Mouse (Mus musculus) midbrain, postnatal 0 days (tissue): ENCODE results near the gene Lmtk2. TPM values are rescaled to one million over a fixed set of nuclear protein-coding genes. Genes with fewer than 3 reads are reported as not detected.

Experiments
- ATAC-seq: fragments of 200-750 bp; cut with Nextera tagmentation; 2 replicates; pipeline ENCODE4 v1.8.0; 2017; ENCODE audit warnings: moderate number of reproducible peaks, mild to moderate bottlenecking, moderate TSS enrichment, moderate library complexity; ENCODE audit not compliant: low FRiP score
- DNase-seq: peaks from one replicate; pipeline ENCODE4 v3.0.0-alpha.2; 2015; ENCODE audit warnings: low spot score
- H3K27ac ChIP-seq: fragments of 300-500 bp; sonication (generic); 2 replicates; pipeline ENCODE4 v1.5.1; 2014; ENCODE audit warnings: low read depth, mild to moderate bottlenecking, low read length, mixed read lengths
- H3K27me3 ChIP-seq: fragments of 300-500 bp; sonication (generic); 2 replicates; pipeline ENCODE4 v1.6.1; 2014; ENCODE audit warnings: low read length, control low read depth, mixed read lengths; ENCODE audit not compliant: insufficient read depth
- H3K36me3 ChIP-seq: fragments of 300-500 bp; sonication (generic); 2 replicates; pipeline ENCODE4 v1.6.1; 2014; ENCODE audit warnings: low read length, control low read depth, mixed read lengths; ENCODE audit not compliant: insufficient read depth
- H3K4me1 ChIP-seq: fragments of 300-500 bp; sonication (generic); 2 replicates; pipeline ENCODE4 v1.6.1; 2014; ENCODE audit warnings: mild to moderate bottlenecking, control low read depth, antibody characterized with exemption, low read length, mixed read lengths; ENCODE audit not compliant: insufficient read depth
- H3K4me2 ChIP-seq: fragments of 300-500 bp; sonication (generic); 2 replicates; pipeline ENCODE4 v1.6.1; 2014; ENCODE audit warnings: low read depth, mild to moderate bottlenecking, low read length, mixed read lengths; ENCODE audit not compliant: poor library complexity, severe bottlenecking
- H3K4me3 ChIP-seq: fragments of 300-500 bp; sonication (generic); 2 replicates; pipeline ENCODE4 v1.5.1; 2014; ENCODE audit warnings: low read depth, mild to moderate bottlenecking, low read length, moderate library complexity
- H3K9ac ChIP-seq: fragments of 300-500 bp; sonication (generic); replicated peaks from 2 replicates; pipeline ENCODE4 v1.6.1; 2014; ENCODE audit warnings: mild to moderate bottlenecking, low read length, moderate library complexity, mixed read lengths; ENCODE audit not compliant: poor library complexity, severe bottlenecking
- H3K9me3 ChIP-seq: fragments of 300-500 bp; sonication (generic); 2 replicates; pipeline ENCODE4 v1.6.1; 2016; ENCODE audit warnings: low read length, control low read depth
- CTCF ChIP-seq: IDR thresholded peaks from 2 replicates; pipeline ENCODE4 v1.5.1; 2016; ENCODE audit warnings: antibody characterized with exemption, mild to moderate bottlenecking
- WGBS: fragments of 180-500 bp; shearing (Covaris S2); extraction: QIAGEN DNeasy Blood & Tissue Kit; methylation state at CpG from one replicate; pipeline ENCODE4 v1.1.7; 2014; 5-methylcytosine and 5-hydroxymethylcytosine counted together
- polyA plus RNA-seq: library from polyadenylated mRNA; unstranded; fragments of >200 nt; fragmentation: Nextera tagmentation; extraction: Ambion mirVana; gene quantifications from 2 replicates; pipeline ENCODE4 v1.2.1, GENCODE M21; 2015
- total RNA-seq: library from RNA; depleted of rRNA; stranded (reverse); fragments of >200 nt; gene quantifications from 2 replicates; pipeline ENCODE4 v1.2.3, GENCODE M21; 2014

The Lmtk2 gene
- total and polyA plus RNA-seq, 2 experiments from 2014 or later = 7.3 to 69.9 TPM

- Histone ChIP-seq H3K4me1 (no peaks in the 10 kb centered on the region), H3K4me2 (no peak overlapping the region), H3K4me3 (no peak overlapping the region), H3K27ac (no peak overlapping the region), H3K9me3 (no peaks in the 10 kb centered on the region), H3K27me3 (no peaks in the 10 kb centered on the region), H3K9ac (no peak overlapping the region), H3K36me3 (no peaks in the 10 kb centered on the region)
- no peak for TF ChIP-seq CTCF
- DNase-seq = no peak
- ATAC-seq = no peak
- WGBS = 62% methylated on average over 4 of the region's 4 CpGs
Observed at GRCm38 (mm10) chr5:144084271-144084670, 16.0 kb upstream of the Lmtk2 start.

GRCm38 (mm10) chr5:144085696-144086095 is 14.5 kb upstream of the Lmtk2 start:
- ATAC-seq = no peak
- 86% methylated on average over 6 of the region's 6 CpGs for WGBS
- H3K9ac ChIP-seq = no peak overlapping the region
- DNase-seq = no peak
- no peaks in the 10 kb centered on the region for H3K9me3 ChIP-seq
- H3K4me3 ChIP-seq = no peak overlapping the region
- H3K4me2 ChIP-seq = no peak overlapping the region
- H3K4me1 ChIP-seq = no peaks in the 10 kb centered on the region
- no peaks in the 10 kb centered on the region for H3K27me3 ChIP-seq
- no peaks in the 10 kb centered on the region for H3K36me3 ChIP-seq
- no peak overlapping the region for H3K27ac ChIP-seq
- TF ChIP-seq CTCF = no peak

DNA sequence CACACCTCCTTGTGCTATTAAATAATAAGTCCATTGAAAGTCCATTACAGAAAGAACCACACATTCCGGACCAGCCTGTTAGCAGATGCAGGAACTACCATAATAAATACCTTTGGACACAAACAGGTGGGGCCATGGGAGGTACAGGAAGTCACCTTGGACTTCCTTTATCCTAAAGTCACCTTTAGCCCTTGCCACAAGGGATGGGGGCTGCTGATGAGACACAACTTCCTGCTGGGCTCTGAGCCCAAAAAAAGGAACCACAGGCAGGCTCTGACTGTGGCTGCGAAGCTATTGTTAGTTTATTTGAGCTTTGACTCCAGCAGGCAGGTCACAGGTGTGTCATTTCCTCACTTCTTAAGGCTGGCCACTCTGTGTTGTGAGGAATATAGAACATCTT is 13.7 kb upstream of the Lmtk2 start:
- WGBS = 78% methylated on average over 2 of the region's 2 CpGs
- Histone ChIP-seq H3K4me1 (no peaks in the 10 kb centered on the region), H3K9me3 (no peaks in the 10 kb centered on the region), H3K36me3 (no peaks in the 10 kb centered on the region), H3K27ac (no peak overlapping the region), H3K9ac (no peak overlapping the region), H3K4me3 (no peak overlapping the region), H3K4me2 (no peak overlapping the region), H3K27me3 (no peaks in the 10 kb centered on the region)
- ATAC-seq (no peak), DNase-seq (no peak)
- TF ChIP-seq CTCF = no peak

DNA sequence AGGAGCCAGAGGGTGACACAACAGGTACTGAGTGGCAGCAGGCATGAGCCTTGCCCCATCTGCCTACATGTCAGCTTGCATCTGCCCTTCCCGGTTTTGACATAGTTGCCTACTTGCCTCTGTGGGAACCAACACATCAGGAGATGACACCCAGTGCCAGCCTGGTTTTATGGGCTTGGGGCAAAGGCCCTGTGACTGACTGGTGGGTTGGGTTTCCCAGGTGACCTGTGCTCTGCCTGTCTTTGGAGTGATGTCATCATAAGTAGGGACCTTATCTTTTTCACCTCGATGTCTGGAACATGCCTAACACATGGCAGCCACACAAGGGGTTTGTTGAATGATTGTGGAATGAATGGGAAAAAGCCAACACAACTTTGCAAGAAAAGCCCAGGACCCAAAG is 11.9 kb upstream of the Lmtk2 start:
- Histone ChIP-seq H3K9ac (no peak overlapping the region), H3K27ac (no peak overlapping the region), H3K27me3 (no peaks in the 10 kb centered on the region), H3K4me3 (no peak overlapping the region), H3K4me1 (no peaks in the 10 kb centered on the region), H3K9me3 (no peaks in the 10 kb centered on the region), H3K4me2 (no peak overlapping the region), H3K36me3 (no peaks in the 10 kb centered on the region)
- ATAC-seq = no peak
- TF ChIP-seq CTCF = no peak
- DNase-seq = no peak
- 89% methylated on average over 2 of the region's 2 CpGs for WGBS

- Histone ChIP-seq H3K4me2 (no peak overlapping the region), H3K9me3 (no peaks in the 10 kb centered on the region), H3K4me1 (no peaks in the 10 kb centered on the region), H3K9ac (no peak overlapping the region), H3K27me3 (no peaks in the 10 kb centered on the region), H3K27ac (no peak overlapping the region), H3K36me3 (no peaks in the 10 kb centered on the region), H3K4me3 (no peak overlapping the region)
- ATAC-seq = no peak
- WGBS = 77% methylated on average over 6 of the region's 6 CpGs
- no peak for DNase-seq
- TF ChIP-seq CTCF = no peak
Observed at GRCm38 (mm10) chr5:144095461-144095970, 4.7 kb upstream of the Lmtk2 start.

DNA sequence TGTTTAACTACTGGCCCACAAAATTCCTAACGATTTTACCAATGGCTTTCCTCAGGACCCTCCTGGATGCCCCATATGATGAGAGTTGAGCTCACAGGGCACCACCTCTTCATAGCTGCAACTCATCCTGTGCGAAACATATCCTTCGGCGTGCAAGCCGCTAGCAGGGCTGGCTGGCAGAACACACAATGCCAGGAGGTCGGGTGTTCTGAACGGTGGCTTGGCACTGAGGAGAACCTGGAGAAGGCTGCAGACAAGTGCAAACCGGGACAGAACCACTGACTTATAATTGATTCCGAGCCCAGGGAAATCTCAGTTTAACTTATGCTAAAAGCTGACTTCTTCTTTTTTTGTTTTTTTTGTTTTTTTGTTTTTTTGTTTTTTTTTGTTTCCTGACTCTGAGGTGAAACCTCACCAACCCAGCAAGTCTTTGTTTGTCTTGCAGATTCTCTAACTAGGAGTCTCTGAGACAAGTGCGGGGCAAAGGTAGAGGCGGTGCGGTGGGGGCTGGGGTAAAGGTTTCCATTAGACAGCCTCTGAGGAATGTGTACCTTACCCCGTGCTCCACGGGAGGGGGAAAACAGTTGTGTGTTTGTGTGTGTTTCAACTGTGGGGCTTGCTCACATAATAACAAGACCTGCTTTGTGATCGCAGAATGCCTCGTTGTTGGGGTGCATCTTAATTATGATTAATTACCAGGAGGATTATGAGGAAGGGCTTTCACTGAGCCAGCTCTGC is 2.2 kb upstream of the Lmtk2 start:
- ATAC-seq (no peak), DNase-seq (no peak)
- no peaks in the 10 kb centered on the region for H3K9me3 ChIP-seq
- no peak for TF ChIP-seq CTCF
- no peaks in the 10 kb centered on the region for H3K36me3 ChIP-seq
- H3K27me3 ChIP-seq = no peaks in the 10 kb centered on the region
- H3K4me2 ChIP-seq = no peak overlapping the region
- peaks cover 8% of the 10 kb centered on the region; the same call in 1 of the 2 replicates for H3K4me1 ChIP-seq
- WGBS = 65% methylated on average over 16 of the region's 16 CpGs
- no peak overlapping the region for H3K9ac ChIP-seq
- H3K4me3 ChIP-seq = no peak overlapping the region
- no peak overlapping the region for H3K27ac ChIP-seq
